Mouse (Mus musculus) lung, adult 2 months (tissue): ENCODE data around the gene Pet117. TPM values are rescaled to one million over a fixed set of nuclear protein-coding genes. Genes with fewer than 3 reads are reported as not detected.

Experiments
- DNase-seq: peaks from one replicate; pipeline ENCODE4 v3.0.0; 2022
- H3K4me1 ChIP-seq: fragments of 200-500 bp; 2 replicates; pipeline ENCODE4 v1.6.1; 2011; ENCODE audit warnings: low read length; ENCODE audit not compliant: control insufficient read depth, insufficient read depth
- H3K4me3 ChIP-seq: fragments of 200-500 bp; replicated peaks from 2 replicates; pipeline ENCODE3; 2011; ENCODE audit warnings: low read depth, mild to moderate bottlenecking, control low read depth, low read length; ENCODE audit errors: extremely low read depth
- CTCF ChIP-seq: fragments of 200-500 bp; IDR thresholded peaks from 2 replicates; pipeline ENCODE4 v1.5.1; 2011; ENCODE audit warnings: mild to moderate bottlenecking, low read length, control low read depth; ENCODE audit not compliant: insufficient read depth
- POLR2A ChIP-seq: fragments of 200-500 bp; IDR thresholded peaks from 2 replicates; pipeline ENCODE4 v1.6.1; 2011; ENCODE audit warnings: low read depth, mild to moderate bottlenecking, control low read depth, low read length, borderline replicate concordance; ENCODE audit errors: extremely low read depth
- WGBS: fragments of 180-500 bp; shearing (Covaris S2); methylation state at CpG from one replicate; pipeline ENCODE4 v1.1.7; 2018; 5-methylcytosine and 5-hydroxymethylcytosine counted together
- polyA plus RNA-seq: library from polyadenylated mRNA; depleted of rRNA; stranded (reverse); fragments of >200 nt; gene quantifications from 2 replicates; pipeline ENCODE4 v1.2.3, GENCODE M21; 2012

The Pet117 gene
- polyA plus RNA-seq, 1 experiment, result not detected

DNA sequence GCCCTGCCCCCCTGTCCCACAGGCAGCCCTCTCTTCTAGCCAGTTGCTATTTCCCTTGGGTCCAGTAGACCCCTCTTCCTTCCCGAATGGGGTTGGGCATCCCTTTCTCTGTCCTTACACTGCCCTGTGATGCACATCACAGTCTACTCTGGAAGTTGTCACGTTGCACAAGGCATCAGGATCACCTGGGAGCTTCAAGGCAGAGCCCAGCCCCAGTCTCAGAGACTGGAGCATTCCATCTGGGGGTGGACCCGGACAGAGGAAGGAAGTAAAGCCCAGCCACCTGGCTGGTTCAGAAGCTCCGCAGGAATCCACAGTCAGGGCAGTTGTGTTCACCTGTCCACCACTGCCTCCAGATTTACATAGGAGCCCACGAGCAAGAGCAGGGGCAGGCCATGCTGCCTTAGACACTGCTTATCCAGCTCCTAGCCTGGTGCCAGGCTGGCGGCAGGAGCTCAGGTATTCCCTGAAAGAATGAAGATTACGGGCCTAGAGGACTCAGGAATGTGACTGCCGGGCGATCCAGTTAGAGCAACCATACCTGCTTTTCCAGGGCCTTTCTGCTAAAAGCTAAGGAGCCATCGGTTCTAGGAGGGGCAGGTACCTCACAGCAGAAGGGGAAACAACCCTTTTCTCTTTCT lies 6.4 kb downstream of the Pet117 start:
- H3K4me3 ChIP-seq, result no peak overlapping the region
- DNase-seq, result peak; percentile 14

DNA sequence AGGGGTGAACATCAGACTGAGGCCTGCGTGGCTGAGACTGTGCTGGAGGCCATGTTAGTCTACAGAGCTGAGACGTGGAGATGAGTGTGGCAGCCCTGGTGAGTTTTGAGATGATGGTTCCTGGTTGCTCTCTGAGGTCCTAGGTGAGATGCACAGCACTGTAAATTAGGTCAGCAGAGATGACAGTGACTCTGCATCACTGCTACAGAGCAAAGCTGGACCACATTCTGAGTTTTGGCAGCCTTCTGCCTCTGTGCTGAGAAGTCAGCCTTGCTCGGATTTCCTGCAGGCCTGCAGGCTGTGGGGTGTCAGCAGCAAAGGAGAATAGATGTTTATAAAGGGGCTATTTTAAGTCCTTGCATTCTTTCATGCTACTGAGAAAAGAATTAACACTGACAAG lies 12.5 kb downstream of the Pet117 start:
- Histone ChIP-seq H3K4me3 (no peak overlapping the region), H3K4me1 (peaks cover 4% of the 10 kb centered on the region; the same call in 1 of the 2 replicates)
- no peak for DNase-seq
- 49% methylated on average over 3 of the region's 3 CpGs for WGBS
- no peak for TF ChIP-seq CTCF
- no peak for TF ChIP-seq POLR2A

More for the DNA sequence above, 6.4 kb downstream of the Pet117 start:
- WGBS, result 72% methylated on average over 10 of the region's 10 CpGs
- H3K4me1 ChIP-seq, result peaks cover under 1% of the 10 kb centered on the region; the same call in 1 of the 2 replicates
- TF ChIP-seq CTCF (no peak), POLR2A (no peak)

DNA sequence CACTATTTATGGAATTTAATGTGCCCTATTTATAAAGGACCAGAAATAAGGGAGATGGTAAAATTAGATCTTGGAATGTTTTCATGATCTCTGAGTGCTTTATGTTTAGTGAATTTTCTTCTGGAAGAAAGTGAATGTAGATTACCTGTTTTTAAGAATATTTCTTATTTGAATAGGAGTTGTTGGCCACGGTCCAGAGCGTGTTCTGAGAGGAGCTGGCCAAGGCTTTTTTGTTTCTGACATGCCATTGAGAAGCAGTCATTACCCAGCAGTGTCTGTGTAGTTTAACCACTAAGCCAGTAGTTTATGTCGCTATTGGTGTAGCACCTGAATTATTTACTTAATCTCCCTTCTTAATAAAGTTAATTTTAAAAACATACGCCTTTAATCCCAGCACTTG lies 12.9 kb downstream of the Pet117 start:
- H3K4me3 ChIP-seq, result no peak overlapping the region
- no peak for TF ChIP-seq POLR2A
- no peak for TF ChIP-seq CTCF
- WGBS, result 53% methylated on average over 4 of the region's 4 CpGs

DNA sequence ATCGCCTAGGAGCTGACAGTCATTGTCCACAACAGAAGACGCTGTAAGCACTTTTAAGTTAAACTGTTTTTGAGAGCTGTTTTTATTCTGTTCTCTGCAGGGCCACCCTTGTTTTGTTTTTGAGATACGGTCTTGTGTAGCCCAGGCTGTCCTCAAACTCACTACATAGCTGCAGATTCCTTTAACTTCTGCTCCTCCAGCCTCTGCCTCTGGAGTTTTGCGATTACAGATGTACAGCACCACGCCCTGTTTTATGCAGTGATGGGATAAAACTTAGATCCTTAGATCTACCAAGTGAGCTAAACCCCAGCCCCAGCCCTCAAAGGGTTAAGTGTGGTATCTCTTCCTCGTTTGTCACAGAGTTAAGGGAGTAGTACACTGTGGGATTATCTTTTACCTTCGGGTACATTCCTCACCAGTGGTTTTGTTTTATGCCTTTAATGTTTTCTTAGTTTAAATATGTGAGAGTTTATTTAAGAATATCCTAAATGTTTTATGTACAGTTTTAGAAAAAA lies 13.9 kb downstream of the Pet117 start:
- WGBS, result 77% methylated on average over 7 of the region's 7 CpGs
- no peak for TF ChIP-seq POLR2A
- TF ChIP-seq CTCF, result no peak
- no peak for DNase-seq
- H3K4me1 ChIP-seq, result peaks cover 4% of the 10 kb centered on the region; the same call in 1 of the 2 replicates
- H3K4me3 ChIP-seq, result no peak overlapping the region

More for the DNA sequence above, 12.9 kb downstream of the Pet117 start:
- no peak for DNase-seq
- H3K4me1 ChIP-seq, result peaks cover 4% of the 10 kb centered on the region; the same call in 1 of the 2 replicates

DNA sequence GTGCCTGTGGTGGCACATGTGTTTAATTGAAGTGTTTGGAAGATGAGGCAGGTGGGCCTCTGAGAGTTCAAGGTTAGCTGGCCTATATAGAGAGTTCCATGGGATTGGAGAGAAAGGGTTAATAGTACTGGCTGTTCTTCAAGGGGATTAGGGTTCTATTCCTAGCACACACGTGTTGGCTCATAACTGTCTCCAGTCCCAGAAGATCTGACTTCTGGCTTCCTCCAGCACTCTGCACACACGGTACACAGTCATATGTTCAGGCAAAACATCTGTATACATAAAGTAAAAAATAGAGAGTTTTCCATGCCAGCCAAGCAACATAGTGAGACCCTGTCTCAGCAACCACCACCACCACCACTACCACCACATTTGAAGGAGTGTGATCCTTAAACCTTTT lies 17.5 kb downstream of the Pet117 start:
- 78% methylated on average over 2 of the region's 2 CpGs for WGBS
- TF ChIP-seq POLR2A, result no peak
- TF ChIP-seq CTCF, result no peak
- DNase-seq, result no peak

DNA sequence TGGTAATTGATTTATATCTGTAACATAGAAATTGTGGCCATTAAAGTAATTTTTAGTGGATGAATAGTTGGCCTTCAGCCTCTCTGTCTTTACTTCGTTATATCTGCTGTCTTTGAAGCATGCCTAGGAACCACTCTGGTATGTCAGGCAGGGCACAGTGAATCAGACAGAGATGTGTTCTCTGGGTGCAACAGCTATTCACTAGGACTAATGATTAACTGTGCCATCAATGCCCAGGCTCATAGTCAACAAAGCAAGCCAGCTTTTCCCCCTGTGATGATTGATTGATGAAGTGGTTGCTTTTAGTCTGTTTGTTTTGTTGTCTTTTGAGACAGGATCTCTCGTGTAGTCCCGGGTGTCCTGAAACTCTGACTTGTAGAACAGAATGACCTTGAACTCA lies 19.6 kb downstream of the Pet117 start:
- no peaks in the 10 kb centered on the region for H3K4me1 ChIP-seq
- TF ChIP-seq POLR2A, result no peak
- TF ChIP-seq CTCF, result no peak
- WGBS, result 52% methylated on average over 3 of the region's 3 CpGs
- H3K4me3 ChIP-seq, result no peak overlapping the region
- DNase-seq, result no peak

More for the DNA sequence above, 17.5 kb downstream of the Pet117 start:
- Histone ChIP-seq H3K4me3 (no peak overlapping the region), H3K4me1 (peaks cover under 1% of the 10 kb centered on the region; the same call in 1 of the 2 replicates)

DNA sequence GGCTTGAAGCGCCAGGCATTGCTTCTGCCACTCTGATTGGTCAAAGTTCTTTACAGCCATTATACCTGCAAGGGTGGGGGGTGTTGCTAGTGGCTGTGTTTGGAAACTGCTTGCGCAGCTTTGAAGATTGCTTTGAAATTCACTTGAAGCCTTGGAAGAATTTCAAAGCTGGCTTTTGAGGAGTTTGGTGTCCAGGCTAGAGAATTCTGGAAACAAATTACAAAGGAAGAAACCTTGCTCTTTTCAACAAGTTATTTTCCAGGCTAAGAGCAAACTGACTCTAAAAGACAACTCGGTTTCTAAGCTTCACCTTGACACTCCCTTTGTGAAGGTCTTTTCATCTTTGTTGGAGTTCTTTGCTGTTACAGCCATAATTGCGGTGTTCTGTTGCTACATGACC lies 30.7 kb downstream of the Pet117 start:
- no peak for DNase-seq
- 84% methylated on average over 4 of the region's 4 CpGs for WGBS
- Histone ChIP-seq H3K4me3 (no peak overlapping the region), H3K4me1 (no peaks in the 10 kb centered on the region)
- TF ChIP-seq CTCF (no peak), POLR2A (no peak)

DNA sequence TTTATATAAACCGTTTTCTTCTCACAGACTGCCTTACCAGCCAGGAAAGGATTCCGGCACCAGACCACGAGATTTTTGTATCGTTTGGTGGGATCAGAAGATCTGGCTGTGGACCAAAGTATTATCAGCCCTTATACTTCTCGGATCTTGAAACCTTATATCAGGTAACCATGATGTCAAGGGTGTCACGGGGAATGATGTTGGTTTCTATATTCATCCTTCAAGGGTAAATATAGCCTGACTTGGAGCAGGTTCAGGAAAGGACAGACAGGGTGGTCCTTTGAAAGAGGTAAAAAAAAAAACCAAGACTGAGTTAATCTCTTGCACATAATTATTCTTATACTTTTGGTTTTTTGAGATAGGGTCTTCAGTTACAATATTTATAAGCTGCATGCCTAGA lies 31.9 kb downstream of the Pet117 start:
- Histone ChIP-seq H3K4me1 (no peaks in the 10 kb centered on the region), H3K4me3 (no peak overlapping the region)
- TF ChIP-seq POLR2A (no peak), CTCF (no peak)
- WGBS, result 81% methylated on average over 6 of the region's 6 CpGs
- no peak for DNase-seq

DNA sequence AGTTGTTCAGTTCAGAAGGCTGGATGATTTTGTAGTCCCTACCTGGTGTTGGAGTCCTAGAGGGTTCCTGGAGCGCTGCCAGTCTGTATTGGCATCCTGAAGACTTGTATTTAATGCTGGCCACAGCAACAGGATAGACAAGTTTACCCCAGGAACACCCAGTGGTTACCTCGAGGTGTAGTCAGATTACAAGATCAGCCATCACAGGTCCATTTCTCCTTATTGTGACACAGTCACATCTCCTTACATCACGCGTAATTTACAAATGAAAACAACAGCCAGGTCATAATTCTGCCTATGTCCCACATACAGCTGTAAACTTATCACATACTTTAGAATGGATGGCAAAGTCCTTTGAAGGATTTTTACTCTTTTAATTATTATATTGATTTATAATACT lies 40.2 kb downstream of the Pet117 start:
- TF ChIP-seq CTCF (no peak), POLR2A (no peak)
- H3K4me1 ChIP-seq, result no peaks in the 10 kb centered on the region
- WGBS, result 83% methylated on average over 4 of the region's 4 CpGs
- no peak for DNase-seq
- H3K4me3 ChIP-seq, result no peak overlapping the region

DNA sequence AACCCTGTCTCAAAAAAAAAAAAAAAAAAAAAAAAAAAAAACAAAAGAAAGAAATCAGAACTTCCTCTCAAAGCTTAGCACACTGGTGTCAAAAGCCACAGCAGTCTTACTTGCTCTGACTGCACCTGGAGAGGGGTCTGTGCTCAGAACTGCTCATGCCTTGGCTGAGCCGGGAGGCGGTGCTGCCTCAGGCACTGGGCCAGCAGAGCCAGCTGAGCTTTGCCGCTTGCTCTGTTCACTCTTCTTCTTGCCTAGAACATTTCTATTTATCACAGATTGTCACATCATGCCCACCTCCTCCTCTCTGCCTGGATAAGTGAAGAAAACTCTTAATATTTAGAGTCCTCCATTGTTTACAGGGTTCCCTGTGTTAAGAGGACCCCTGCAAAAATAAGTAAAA lies 41.8 kb downstream of the Pet117 start:
- H3K4me3 ChIP-seq, result no peak overlapping the region
- no peak for DNase-seq
- H3K4me1 ChIP-seq, result no peaks in the 10 kb centered on the region
- 84% methylated on average over 3 of the region's 3 CpGs for WGBS
- TF ChIP-seq POLR2A (no peak), CTCF (no peak)
